Mouse (Mus musculus): ENCODE measurements around the gene Gm21885.

DNA sequence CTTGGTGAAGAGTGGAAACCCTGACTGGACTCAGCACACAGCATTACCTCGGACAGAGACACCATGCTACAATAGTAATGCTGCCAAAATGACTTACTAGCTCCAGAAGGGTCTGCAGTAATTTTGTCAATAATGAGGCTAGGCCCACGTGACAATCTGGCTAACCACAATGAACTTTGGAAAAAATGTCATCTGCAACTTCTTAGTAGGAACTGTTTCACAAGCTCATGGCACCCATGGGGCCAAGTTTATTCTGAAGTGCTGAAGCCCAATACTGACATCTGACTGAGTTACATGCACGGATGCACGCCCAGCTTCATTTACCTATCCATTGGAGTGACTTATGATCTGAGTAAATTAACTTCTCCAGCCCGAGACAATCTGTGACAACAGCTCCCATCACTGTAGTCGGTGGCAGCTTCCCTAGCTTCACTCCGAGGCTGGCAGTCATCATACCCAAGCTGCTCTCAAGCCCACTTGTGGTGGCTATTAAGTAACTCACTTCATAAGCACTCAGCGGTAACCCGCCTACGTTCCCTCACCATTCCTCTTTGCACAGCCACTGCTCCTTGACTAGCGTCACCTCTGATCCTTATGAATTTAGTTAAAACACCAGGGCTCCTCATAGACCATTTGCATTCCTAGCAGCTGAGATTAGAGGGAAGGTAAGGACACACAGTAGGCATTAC lies 4.4 kb downstream of the Gm21885 start:
- TF ChIP-seq CTCF (IDR thresholded peaks at IDR 0.05; ENCODE audit: low read depth, low read length) (no peak), TAL1 (conservative IDR thresholded peaks at IDR 0.05; ENCODE audit: low read depth, low read length) (no peak), GATA1 (IDR thresholded peaks at IDR 0.05; ENCODE audit: borderline replicate concordance, low read length) (no peak), POLR2AphosphoS5 (IDR thresholded peaks at IDR 0.05; ENCODE audit: insufficient replicate concordance, low read depth, low read length) (no peak)
